Mouse (Mus musculus) layer of hippocampus, adult 9-10 months (tissue): ENCODE data around the gene Ttc6.

Experiments
- DNase-seq: peaks from one replicate; pipeline ENCODE4 v3.0.0; 2022; ENCODE audit warnings: low spot score

Ttc6 gene

DNA sequence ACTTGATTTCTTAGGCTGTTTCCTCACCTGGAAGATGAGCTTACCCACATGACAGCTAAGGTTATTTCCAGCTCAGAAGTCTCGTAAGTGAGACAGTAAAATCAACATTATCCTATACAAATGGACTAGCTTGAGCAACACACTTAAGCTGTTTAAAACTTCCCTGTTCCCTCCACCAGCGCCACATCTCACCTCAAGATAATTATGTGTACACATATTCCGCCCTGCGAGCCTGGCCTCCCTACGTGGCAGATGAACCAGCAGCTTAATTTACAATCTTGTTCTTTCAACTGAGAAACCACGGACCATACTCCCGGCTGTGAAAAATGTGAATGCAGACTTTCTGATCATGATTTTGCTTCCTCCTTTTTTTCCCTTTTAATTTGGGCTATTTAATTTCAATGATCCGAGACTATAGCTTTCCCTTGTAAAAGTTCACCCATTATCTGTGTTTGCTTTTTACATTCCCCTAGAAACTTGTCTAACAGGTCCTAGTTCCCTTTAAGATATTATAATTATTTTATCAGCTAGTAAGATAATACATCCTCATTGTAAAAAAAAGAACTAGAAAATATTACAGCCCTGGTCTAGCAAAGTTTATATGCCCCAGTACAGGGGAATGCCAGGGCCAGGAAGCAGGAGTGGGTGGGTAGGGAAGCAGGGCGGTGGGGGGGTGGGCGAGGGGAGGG is 99.2 kb downstream of the Ttc6 start:
- DNase-seq, result no peak

DNA sequence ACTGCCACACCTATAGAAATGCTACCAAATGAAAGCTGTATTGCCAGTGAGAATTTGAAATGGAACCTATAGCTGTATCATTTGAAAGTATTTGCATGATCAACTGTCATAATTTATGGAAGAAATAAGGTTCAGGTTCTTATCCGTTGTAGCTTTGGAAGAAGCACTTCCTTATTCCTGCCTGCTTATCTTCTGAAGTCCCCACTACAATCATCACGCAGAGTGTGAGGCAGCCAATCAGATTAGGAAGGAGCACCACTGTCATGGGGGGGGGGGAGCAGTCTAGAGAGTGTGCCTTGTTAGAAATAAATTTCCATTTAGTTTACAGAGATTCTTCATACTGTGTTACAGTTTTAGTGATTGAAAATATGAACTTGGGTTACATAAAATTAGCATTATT is 108.5 kb downstream of the Ttc6 start:
- DNase-seq, result no peak

DNA sequence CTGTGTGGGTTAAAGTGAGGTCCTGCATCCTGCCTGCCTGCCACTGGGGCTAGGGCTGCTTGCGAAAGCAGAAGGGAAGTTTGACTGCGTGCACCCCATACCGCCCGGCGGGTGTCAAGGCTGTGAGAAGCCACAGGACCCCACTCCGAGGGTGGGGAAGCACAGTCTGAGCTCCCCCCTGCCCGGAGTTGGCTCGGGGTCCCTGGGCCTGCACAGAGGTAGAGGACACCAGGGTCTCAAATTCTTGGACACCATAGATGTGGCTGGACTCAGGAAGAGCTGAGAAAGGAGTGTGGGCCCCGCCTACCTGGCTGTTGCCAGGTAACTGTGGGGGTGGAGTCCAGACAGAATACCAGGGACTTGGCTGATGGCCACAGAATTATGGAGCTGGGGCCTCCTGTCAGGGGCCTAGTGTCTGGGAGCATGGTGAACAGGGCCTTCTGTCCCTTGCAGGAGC is 121.1 kb downstream of the Ttc6 start:
- no peak for DNase-seq

DNA sequence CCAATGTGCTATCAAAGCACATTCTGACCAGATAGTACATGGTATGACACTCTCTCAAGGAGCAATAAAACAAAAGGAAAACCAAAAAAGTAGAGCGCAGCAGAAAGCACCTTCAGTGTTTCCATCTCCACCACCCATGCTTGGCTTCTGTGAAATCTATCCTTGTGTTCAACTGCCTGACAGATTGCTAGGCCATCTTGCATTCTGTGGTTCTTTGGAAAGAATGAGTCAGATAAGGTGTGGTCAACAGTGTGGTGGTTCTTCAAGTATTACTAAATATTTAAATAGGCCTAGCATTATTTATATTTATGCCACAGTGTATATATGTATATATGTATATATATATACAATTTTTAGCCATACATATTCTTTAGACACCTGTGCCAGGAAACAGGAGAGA is 146.1 kb downstream of the Ttc6 start:
- DNase-seq, result no peak

DNA sequence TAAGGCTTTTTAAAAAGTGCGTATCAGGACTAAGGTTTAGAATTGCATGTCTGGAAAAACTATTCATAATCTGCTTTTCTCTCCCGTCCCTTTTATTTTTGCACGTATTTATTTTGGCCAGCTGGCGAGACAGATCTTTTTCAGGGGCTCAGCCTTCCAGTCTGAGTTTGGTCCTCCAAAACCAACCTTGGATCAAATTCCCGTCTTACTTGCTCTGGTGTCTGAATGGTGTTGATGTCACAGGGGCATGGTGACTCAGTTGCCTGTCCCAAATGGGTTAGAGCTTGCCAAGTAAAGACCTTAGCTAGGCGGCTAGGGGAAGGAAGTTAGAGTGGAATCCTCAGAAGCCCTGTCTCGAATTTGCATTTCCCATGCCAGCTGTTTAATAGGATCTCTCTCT is 200.8 kb downstream of the Ttc6 start:
- no peak for DNase-seq

DNA sequence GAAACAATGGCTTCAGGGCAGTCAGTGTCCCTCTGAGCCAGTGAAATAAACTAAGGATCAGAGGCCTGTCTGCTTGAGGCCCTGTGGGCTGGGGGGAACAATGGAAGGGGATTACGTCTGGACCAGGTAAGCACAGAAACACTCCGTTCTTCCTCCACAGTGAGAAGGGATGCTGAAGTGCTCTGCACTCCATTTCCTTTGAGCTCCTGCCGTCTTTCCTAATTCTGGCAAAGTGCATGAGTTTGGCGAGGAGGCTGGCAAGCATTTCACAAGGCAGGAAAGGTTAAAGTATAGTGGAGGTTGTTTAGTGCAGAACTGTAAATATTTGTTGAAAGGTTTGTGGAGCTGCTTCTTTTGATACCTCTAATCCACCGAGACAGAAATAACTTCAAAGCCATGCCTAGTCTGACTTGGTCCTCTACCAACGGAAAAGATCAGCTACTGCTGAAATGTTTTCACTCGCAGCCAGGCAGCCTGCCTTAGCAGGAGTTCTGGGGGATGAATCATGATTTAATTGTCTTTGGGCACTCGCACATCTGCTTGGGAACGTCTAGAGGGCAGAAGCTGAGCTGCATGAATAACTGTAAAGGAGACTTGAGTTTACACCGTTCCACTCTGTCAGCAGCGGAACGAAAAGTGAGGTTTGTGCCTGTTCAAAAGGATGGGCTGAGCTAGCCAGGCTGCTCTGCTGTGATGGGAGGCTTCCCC is 212.5 kb downstream of the Ttc6 start:
- DNase-seq, result no peak

DNA sequence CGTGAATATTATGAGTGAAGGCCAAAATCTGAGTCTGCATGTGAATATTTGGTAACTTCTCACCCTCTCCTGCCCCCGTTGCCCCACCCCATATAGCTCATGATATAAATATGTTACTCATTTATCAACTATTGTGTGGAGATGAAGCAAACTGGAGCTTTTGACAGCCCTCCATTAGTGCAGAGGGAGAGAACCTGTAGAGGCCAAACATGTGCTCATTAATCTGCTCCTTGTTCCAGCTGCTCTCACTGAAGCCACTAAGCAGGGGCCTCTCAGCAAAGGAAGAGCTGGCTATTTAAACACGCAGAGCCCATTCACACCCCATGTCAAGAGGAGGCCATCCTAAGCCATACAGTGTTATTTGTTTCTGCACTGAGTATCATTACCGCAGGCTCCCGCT is 218.0 kb downstream of the Ttc6 start:
- no peak for DNase-seq

DNA sequence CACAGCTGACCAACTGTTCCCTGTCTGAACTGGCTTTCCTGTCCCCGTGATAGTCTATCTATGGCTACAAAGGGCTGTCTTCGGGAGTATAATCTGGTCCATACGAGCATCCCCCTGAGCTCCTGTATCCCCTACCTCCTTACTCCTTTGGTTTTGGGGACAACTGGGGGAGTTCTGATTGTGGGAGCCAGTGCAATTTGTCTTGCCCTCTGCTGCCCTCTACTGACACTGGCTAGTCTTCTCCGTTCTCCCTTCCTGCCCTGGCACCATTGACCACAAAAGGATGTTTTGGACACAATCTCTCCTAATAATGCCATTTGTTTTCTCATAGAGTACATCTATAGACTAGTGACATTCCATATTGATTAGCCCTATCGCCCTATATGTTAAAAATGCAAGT is 223.6 kb downstream of the Ttc6 start:
- no peak for DNase-seq
